Mouse (Mus musculus): Measurements from ENCODE around the gene Lhx1. TPM values are rescaled to one million over a fixed set of nuclear protein-coding genes. Genes with fewer than 3 reads are reported as not detected.

Gene Lhx1
- polyA plus RNA-seq, 1 experiment from 2014 or later = 46.3 TPM

- Histone ChIP-seq H3K4me2 (ENCODE audit: low read depth) (peak overlapping the region; percentile 14; the same call in 1 of the 2 replicates), H3K27me3 (ENCODE audit: control insufficient read depth, insufficient read depth, low read length) (peaks cover 70% of the 10 kb centered on the region), H3K9ac (ENCODE audit: low read length) (no peak overlapping the region), H3K27ac (ENCODE audit: low read depth, low read length) (no peak overlapping the region), H3K9me3 (ENCODE audit: control insufficient read depth, low read length) (no peaks in the 10 kb centered on the region), H3K36me3 (ENCODE audit: control insufficient read depth, insufficient read depth, low read length) (no peaks in the 10 kb centered on the region), H3K4me3 (ENCODE audit: low read depth, low read length) (no peak overlapping the region), H3K4me1 (ENCODE audit: control insufficient read depth, insufficient read depth, low read length) (peaks cover 7% of the 10 kb centered on the region; the same call in 1 of the 2 replicates)
- ATAC-seq (ENCODE audit: insufficient read depth, low FRiP score, low TSS enrichment) = no peak
- WGBS = 7% methylated on average over 14 of the region's 14 CpGs
- DNase-seq (ENCODE audit: low spot score) = no peak
These were observed 8.7 kb downstream of the Lhx1 start for GRCm38 (mm10) chr11:84516501-84517240.

GRCm38 (mm10) chr11:84513171-84514116 lies 11.9 kb downstream of the Lhx1 start, which contains the start of gene Aatf:
Aatf (minus strand) TSS chr11:84513522.
- H3K4me3 ChIP-seq (ENCODE audit: low read depth, low read length) = peak within 1 kb of the TSS; percentile 64
- no peaks in the 10 kb centered on the region for H3K9me3 ChIP-seq (ENCODE audit: control insufficient read depth, low read length)
- ATAC-seq (ENCODE audit: insufficient read depth, low FRiP score, low TSS enrichment) (peak; percentile 95), DNase-seq (ENCODE audit: low spot score) (peak; percentile 100)
- peaks cover 7% of the 10 kb centered on the region; the same call in 1 of the 2 replicates for H3K4me1 ChIP-seq (ENCODE audit: control insufficient read depth, insufficient read depth, low read length)
- H3K27ac ChIP-seq (ENCODE audit: low read depth, low read length) = peak within 1 kb of the TSS; percentile 76
- H3K9ac ChIP-seq (ENCODE audit: low read length) = peak within 1 kb of the TSS; percentile 75
- WGBS = under 1% methylated on average over 80 of the region's 80 CpGs
- H3K27me3 ChIP-seq (ENCODE audit: control insufficient read depth, insufficient read depth, low read length) = peaks cover 38% of the 10 kb centered on the region
- H3K36me3 ChIP-seq (ENCODE audit: control insufficient read depth, insufficient read depth, low read length) = no peaks in the 10 kb centered on the region
- H3K4me2 ChIP-seq (ENCODE audit: low read depth) = peak within 1 kb of the TSS; percentile 75

- WGBS = 89% methylated on average over 1 of the region's 1 CpGs
- Histone ChIP-seq H3K4me3 (ENCODE audit: low read depth, low read length) (no peak overlapping the region), H3K27me3 (ENCODE audit: control insufficient read depth, insufficient read depth, low read length) (peaks cover 27% of the 10 kb centered on the region), H3K4me2 (ENCODE audit: low read depth) (no peak overlapping the region), H3K9me3 (ENCODE audit: control insufficient read depth, low read length) (no peaks in the 10 kb centered on the region), H3K9ac (ENCODE audit: low read length) (no peak overlapping the region), H3K4me1 (ENCODE audit: control insufficient read depth, insufficient read depth, low read length) (peaks cover 7% of the 10 kb centered on the region; the same call in 1 of the 2 replicates), H3K36me3 (ENCODE audit: control insufficient read depth, insufficient read depth, low read length) (no peaks in the 10 kb centered on the region), H3K27ac (ENCODE audit: low read depth, low read length) (no peak overlapping the region)
- no peak for DNase-seq (ENCODE audit: low spot score)
- ATAC-seq (ENCODE audit: insufficient read depth, low FRiP score, low TSS enrichment) = no peak
These were observed 13.3 kb downstream of the Lhx1 start for GRCm38 (mm10) chr11:84512031-84512430.

GRCm38 (mm10) chr11:84504296-84504695 lies 21.0 kb downstream of the Lhx1 start:
- no peaks in the 10 kb centered on the region for H3K36me3 ChIP-seq (ENCODE audit: control insufficient read depth, insufficient read depth, low read length)
- H3K27ac ChIP-seq (ENCODE audit: low read depth, low read length) = no peak overlapping the region
- no peak for ATAC-seq (ENCODE audit: insufficient read depth, low FRiP score, low TSS enrichment)
- DNase-seq (ENCODE audit: low spot score) = no peak
- H3K9me3 ChIP-seq (ENCODE audit: control insufficient read depth, low read length) = no peaks in the 10 kb centered on the region
- no peaks in the 10 kb centered on the region for H3K27me3 ChIP-seq (ENCODE audit: control insufficient read depth, insufficient read depth, low read length)
- no peaks in the 10 kb centered on the region for H3K4me1 ChIP-seq (ENCODE audit: control insufficient read depth, insufficient read depth, low read length)
- no peak overlapping the region for H3K4me2 ChIP-seq (ENCODE audit: low read depth)
- no peak overlapping the region for H3K9ac ChIP-seq (ENCODE audit: low read length)
- no peak overlapping the region for H3K4me3 ChIP-seq (ENCODE audit: low read depth, low read length)
- 96% methylated on average over 1 of the region's 1 CpGs for WGBS

- H3K27ac ChIP-seq (ENCODE audit: low read depth, low read length) = no peak overlapping the region
- no peak overlapping the region for H3K4me2 ChIP-seq (ENCODE audit: low read depth)
- H3K4me3 ChIP-seq (ENCODE audit: low read depth, low read length) = no peak overlapping the region
- DNase-seq (ENCODE audit: low spot score) = no peak
- no peaks in the 10 kb centered on the region for H3K27me3 ChIP-seq (ENCODE audit: control insufficient read depth, insufficient read depth, low read length)
- 77% methylated on average over 2 of the region's 2 CpGs for WGBS
- no peak for ATAC-seq (ENCODE audit: insufficient read depth, low FRiP score, low TSS enrichment)
- H3K4me1 ChIP-seq (ENCODE audit: control insufficient read depth, insufficient read depth, low read length) = no peaks in the 10 kb centered on the region
- no peak overlapping the region for H3K9ac ChIP-seq (ENCODE audit: low read length)
- H3K36me3 ChIP-seq (ENCODE audit: control insufficient read depth, insufficient read depth, low read length) = no peaks in the 10 kb centered on the region
- H3K9me3 ChIP-seq (ENCODE audit: control insufficient read depth, low read length) = no peaks in the 10 kb centered on the region
These were observed 27.4 kb downstream of the Lhx1 start for GRCm38 (mm10) chr11:84497944-84498343.

GRCm38 (mm10) chr11:84496901-84497300 lies 28.4 kb downstream of the Lhx1 start:
- ATAC-seq (ENCODE audit: insufficient read depth, low FRiP score, low TSS enrichment) (no peak), DNase-seq (ENCODE audit: low spot score) (no peak)
- no peaks in the 10 kb centered on the region for H3K4me1 ChIP-seq (ENCODE audit: control insufficient read depth, insufficient read depth, low read length)
- H3K9ac ChIP-seq (ENCODE audit: low read length) = no peak overlapping the region
- no peaks in the 10 kb centered on the region for H3K27me3 ChIP-seq (ENCODE audit: control insufficient read depth, insufficient read depth, low read length)
- no peaks in the 10 kb centered on the region for H3K9me3 ChIP-seq (ENCODE audit: control insufficient read depth, low read length)
- no peak overlapping the region for H3K4me2 ChIP-seq (ENCODE audit: low read depth)
- no peaks in the 10 kb centered on the region for H3K36me3 ChIP-seq (ENCODE audit: control insufficient read depth, insufficient read depth, low read length)
- H3K4me3 ChIP-seq (ENCODE audit: low read depth, low read length) = no peak overlapping the region
- no peak overlapping the region for H3K27ac ChIP-seq (ENCODE audit: low read depth, low read length)

GRCm38 (mm10) chr11:84495774-84496173 lies 29.6 kb downstream of the Lhx1 start:
- Histone ChIP-seq H3K9ac (ENCODE audit: low read length) (no peak overlapping the region), H3K36me3 (ENCODE audit: control insufficient read depth, insufficient read depth, low read length) (peaks cover 4% of the 10 kb centered on the region; the same call in 1 of the 2 replicates), H3K9me3 (ENCODE audit: control insufficient read depth, low read length) (no peaks in the 10 kb centered on the region), H3K27ac (ENCODE audit: low read depth, low read length) (no peak overlapping the region), H3K4me3 (ENCODE audit: low read depth, low read length) (no peak overlapping the region), H3K4me1 (ENCODE audit: control insufficient read depth, insufficient read depth, low read length) (no peaks in the 10 kb centered on the region), H3K4me2 (ENCODE audit: low read depth) (no peak overlapping the region), H3K27me3 (ENCODE audit: control insufficient read depth, insufficient read depth, low read length) (no peaks in the 10 kb centered on the region)
- 77% methylated on average over 4 of the region's 4 CpGs for WGBS
- DNase-seq (ENCODE audit: low spot score) (no peak), ATAC-seq (ENCODE audit: insufficient read depth, low FRiP score, low TSS enrichment) (no peak)

- H3K4me1 ChIP-seq (ENCODE audit: control insufficient read depth, insufficient read depth, low read length) = no peaks in the 10 kb centered on the region
- H3K9me3 ChIP-seq (ENCODE audit: control insufficient read depth, low read length) = no peaks in the 10 kb centered on the region
- no peak overlapping the region for H3K4me2 ChIP-seq (ENCODE audit: low read depth)
- no peak overlapping the region for H3K9ac ChIP-seq (ENCODE audit: low read length)
- WGBS = 56% methylated on average over 7 of the region's 7 CpGs
- no peak overlapping the region for H3K27ac ChIP-seq (ENCODE audit: low read depth, low read length)
- no peak for DNase-seq (ENCODE audit: low spot score)
- H3K4me3 ChIP-seq (ENCODE audit: low read depth, low read length) = no peak overlapping the region
- H3K27me3 ChIP-seq (ENCODE audit: control insufficient read depth, insufficient read depth, low read length) = no peaks in the 10 kb centered on the region
- H3K36me3 ChIP-seq (ENCODE audit: control insufficient read depth, insufficient read depth, low read length) = no peaks in the 10 kb centered on the region
- ATAC-seq (ENCODE audit: insufficient read depth, low FRiP score, low TSS enrichment) = no peak
These were observed 43.7 kb downstream of the Lhx1 start for GRCm38 (mm10) chr11:84481661-84482060.

All from neural tube, embryonic 11.5 days (tissue).